Mouse (Mus musculus): ENCODE measurements around the gene Nrp1. TPM values are rescaled to one million over a fixed set of nuclear protein-coding genes. Genes with fewer than 3 reads are reported as not detected.
A peak's percentile ranks its signal among the peaks of the same experiment; 100 is the strongest.

The Nrp1 gene
- polyA plus RNA-seq, 1 experiment from 2014 or later = 40.8 TPM

DNA sequence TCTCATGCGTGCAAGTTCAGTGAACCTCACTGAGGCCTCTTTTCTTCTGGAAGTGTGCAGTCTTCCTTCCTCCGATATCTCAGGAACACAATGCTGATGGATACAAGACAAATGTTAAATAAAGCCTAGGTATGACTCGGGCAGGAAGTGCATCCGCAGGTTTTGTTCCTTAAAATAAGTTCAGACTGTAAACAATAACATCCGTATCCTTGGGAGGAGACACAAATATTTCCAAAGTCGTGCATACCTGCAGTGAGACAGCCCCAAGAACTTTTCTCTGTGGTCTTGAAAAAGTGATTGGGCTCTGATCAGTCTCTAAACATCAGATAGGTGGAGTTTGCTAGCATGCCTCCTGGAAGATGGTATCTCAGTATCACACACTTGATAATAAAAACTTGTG, 15.0 kb downstream of the Nrp1 start:
- H3K36me3 ChIP-seq (replicated peaks) = no peaks in the 10 kb centered on the region
- no peaks in the 10 kb centered on the region for H3K27me3 ChIP-seq
- WGBS = 87% methylated on average over 6 of the region's 6 CpGs
- no peak overlapping the region for H3K9ac ChIP-seq
- H3K27ac ChIP-seq = no peak overlapping the region; the same call in 1 of the 2 replicates
- no peaks in the 10 kb centered on the region for H3K9me3 ChIP-seq
- H3K4me1 ChIP-seq = peaks cover 4% of the 10 kb centered on the region; the same call in 1 of the 2 replicates
- H3K4me2 ChIP-seq = no peak overlapping the region
- no peak overlapping the region for H3K4me3 ChIP-seq (replicated peaks)
- ATAC-seq (ENCODE audit: low FRiP score) = no peak

DNA sequence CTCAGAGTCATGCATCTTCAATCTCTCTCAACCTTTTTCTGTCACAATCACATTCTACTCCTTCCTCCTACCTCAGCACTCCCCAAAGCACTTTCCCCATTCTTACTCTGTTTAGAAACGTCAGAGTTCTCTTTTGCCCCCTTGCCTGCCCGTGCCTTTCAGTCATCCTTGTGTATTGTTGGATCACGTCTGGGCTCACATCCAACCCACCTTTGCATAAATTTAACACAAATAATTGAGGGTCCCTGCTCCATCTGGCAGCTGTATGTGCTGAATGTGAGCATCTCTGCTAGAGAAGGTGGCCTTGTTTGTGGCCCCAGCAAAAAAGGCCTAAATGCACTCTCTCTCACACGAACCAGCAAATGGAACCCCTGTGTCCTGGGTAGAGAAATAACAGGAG, 16.9 kb downstream of the Nrp1 start:
- no peaks in the 10 kb centered on the region for H3K27me3 ChIP-seq
- no peak overlapping the region for H3K9ac ChIP-seq
- 53% methylated on average over 4 of the region's 4 CpGs for WGBS
- H3K27ac ChIP-seq = peak overlapping the region; percentile 66
- no peaks in the 10 kb centered on the region for H3K36me3 ChIP-seq (replicated peaks)
- no peak; the same call in 1 of the 2 replicates for ATAC-seq (ENCODE audit: low FRiP score)
- peaks cover 10% of the 10 kb centered on the region for H3K4me1 ChIP-seq
- H3K4me3 ChIP-seq (replicated peaks) = no peak overlapping the region
- no peak overlapping the region for H3K4me2 ChIP-seq
- no peaks in the 10 kb centered on the region for H3K9me3 ChIP-seq

DNA sequence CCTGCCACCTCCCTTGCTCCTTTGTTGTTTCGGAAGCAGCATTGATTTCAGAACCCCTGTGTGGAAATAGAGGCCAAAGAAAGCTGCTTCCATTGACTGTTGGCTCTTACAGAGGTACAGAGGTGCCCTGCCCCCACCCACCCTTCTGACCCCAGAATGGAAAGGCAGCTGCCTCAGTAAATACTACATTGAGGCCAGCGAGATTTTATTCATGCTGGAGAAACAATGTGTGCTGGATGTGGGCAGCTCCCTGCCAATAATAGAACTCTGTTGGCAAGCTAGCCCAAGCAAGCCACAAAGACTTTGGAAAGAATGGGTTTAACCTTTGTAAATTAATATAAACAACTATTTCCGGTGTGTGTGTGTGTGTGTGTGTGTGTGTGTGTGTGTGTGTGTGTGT, 24.8 kb downstream of the Nrp1 start:
- no peak overlapping the region for H3K9ac ChIP-seq
- no peaks in the 10 kb centered on the region for H3K9me3 ChIP-seq
- no peaks in the 10 kb centered on the region for H3K36me3 ChIP-seq (replicated peaks)
- H3K27me3 ChIP-seq = no peaks in the 10 kb centered on the region
- 12% methylated on average over 3 of the region's 3 CpGs for WGBS
- peaks cover 37% of the 10 kb centered on the region for H3K4me1 ChIP-seq
- no peak overlapping the region for H3K4me3 ChIP-seq (replicated peaks)
- no peak for ATAC-seq (ENCODE audit: low FRiP score)
- H3K27ac ChIP-seq = no peak overlapping the region
- H3K4me2 ChIP-seq = no peak overlapping the region

- Histone ChIP-seq H3K9me3 (no peaks in the 10 kb centered on the region), H3K27ac (no peak overlapping the region), H3K4me2 (no peak overlapping the region), H3K9ac (no peak overlapping the region), H3K27me3 (no peaks in the 10 kb centered on the region), H3K4me3 (replicated peaks) (no peak overlapping the region), H3K36me3 (replicated peaks) (no peaks in the 10 kb centered on the region), H3K4me1 (peaks cover 30% of the 10 kb centered on the region)
- ATAC-seq (ENCODE audit: low FRiP score) = no peak
- WGBS = 79% methylated on average over 2 of the region's 2 CpGs
Measured at GRCm38 (mm10) chr8:128384366-128384765, 26.0 kb downstream of the Nrp1 start.

GRCm38 (mm10) chr8:128384921-128385332, 26.5 kb downstream of the Nrp1 start:
- no peak overlapping the region for H3K27ac ChIP-seq
- ATAC-seq (ENCODE audit: low FRiP score) = no peak
- no peaks in the 10 kb centered on the region for H3K36me3 ChIP-seq (replicated peaks)
- WGBS = 20% methylated on average over 5 of the region's 5 CpGs
- peaks cover 30% of the 10 kb centered on the region for H3K4me1 ChIP-seq
- H3K4me3 ChIP-seq (replicated peaks) = no peak overlapping the region
- no peak overlapping the region for H3K9ac ChIP-seq
- H3K9me3 ChIP-seq = no peaks in the 10 kb centered on the region
- no peaks in the 10 kb centered on the region for H3K27me3 ChIP-seq
- no peak overlapping the region for H3K4me2 ChIP-seq

GRCm38 (mm10) chr8:128386963-128387621, 28.7 kb downstream of the Nrp1 start:
- Histone ChIP-seq H3K9ac (no peak overlapping the region), H3K9me3 (no peaks in the 10 kb centered on the region), H3K4me1 (peaks cover 28% of the 10 kb centered on the region), H3K4me2 (no peak overlapping the region), H3K27ac (no peak overlapping the region), H3K4me3 (replicated peaks) (no peak overlapping the region), H3K27me3 (no peaks in the 10 kb centered on the region), H3K36me3 (replicated peaks) (no peaks in the 10 kb centered on the region)
- 84% methylated on average over 2 of the region's 2 CpGs for WGBS
- no peak for ATAC-seq (ENCODE audit: low FRiP score)

DNA sequence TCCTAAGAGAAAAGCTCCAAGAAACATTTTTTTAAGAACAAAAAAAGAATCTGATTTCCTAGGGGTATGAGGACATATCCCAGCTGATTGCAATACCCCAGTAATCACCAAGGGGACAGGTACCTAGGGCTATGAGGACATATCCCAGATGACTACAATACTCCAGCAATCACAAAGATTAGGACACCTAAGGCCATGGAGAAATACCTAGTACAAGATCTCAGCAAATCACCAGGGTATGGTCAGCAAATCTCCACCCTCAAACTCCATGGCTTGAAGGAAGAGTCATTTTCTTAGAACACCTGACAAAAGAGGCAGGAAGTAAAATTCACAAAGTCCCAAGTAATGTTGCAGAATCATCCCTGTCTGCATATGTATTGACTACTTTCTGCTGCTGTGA, 32.4 kb downstream of the Nrp1 start:
- Histone ChIP-seq H3K36me3 (replicated peaks) (no peaks in the 10 kb centered on the region), H3K27ac (no peak overlapping the region)
- no peak for ATAC-seq (ENCODE audit: low FRiP score)

DNA sequence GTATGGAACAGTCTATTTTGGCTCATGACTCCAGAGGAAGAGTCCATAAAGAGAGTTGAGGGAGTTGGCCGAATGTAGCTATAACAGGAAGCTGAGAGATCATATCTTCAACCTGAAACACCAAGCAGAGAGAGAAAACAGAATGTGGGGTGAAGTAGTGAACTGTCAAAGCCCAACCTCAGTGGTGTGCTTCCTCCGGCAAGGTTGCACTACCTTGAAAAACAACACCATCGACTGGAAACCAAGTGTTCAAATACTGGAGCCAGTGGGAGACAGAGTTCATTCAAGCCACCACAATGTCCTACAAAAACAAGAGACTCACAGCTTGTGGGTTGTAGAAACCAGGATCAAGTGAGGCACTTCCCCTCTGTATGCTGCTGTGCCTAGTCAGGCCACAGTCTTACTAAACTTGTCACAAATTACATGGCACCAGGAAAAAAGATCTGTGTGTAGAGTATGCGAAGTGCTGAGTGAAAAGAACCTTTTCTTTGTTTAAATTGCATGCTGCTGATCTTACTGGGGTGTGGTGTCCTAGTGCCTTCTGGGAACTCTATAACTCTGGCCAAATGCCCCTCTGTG, 32.9 kb downstream of the Nrp1 start:
- Histone ChIP-seq H3K9ac (no peak overlapping the region), H3K36me3 (replicated peaks) (no peaks in the 10 kb centered on the region), H3K27ac (no peak overlapping the region), H3K4me3 (replicated peaks) (no peak overlapping the region), H3K9me3 (no peaks in the 10 kb centered on the region), H3K4me1 (no peaks in the 10 kb centered on the region), H3K27me3 (no peaks in the 10 kb centered on the region), H3K4me2 (no peak overlapping the region)
- no peak for ATAC-seq (ENCODE audit: low FRiP score)
- WGBS = 86% methylated on average over 4 of the region's 4 CpGs

More for the DNA sequence above, 32.4 kb downstream of the Nrp1 start:
- H3K4me3 ChIP-seq (replicated peaks) = no peak overlapping the region
- H3K4me1 ChIP-seq = no peaks in the 10 kb centered on the region
- no peaks in the 10 kb centered on the region for H3K27me3 ChIP-seq
- no peak overlapping the region for H3K4me2 ChIP-seq
- H3K9me3 ChIP-seq = no peaks in the 10 kb centered on the region
- no peak overlapping the region for H3K9ac ChIP-seq

- Histone ChIP-seq H3K27ac (no peak overlapping the region), H3K36me3 (replicated peaks) (no peaks in the 10 kb centered on the region), H3K4me1 (peaks cover 18% of the 10 kb centered on the region), H3K4me3 (replicated peaks) (no peak overlapping the region), H3K9ac (no peak overlapping the region), H3K9me3 (no peaks in the 10 kb centered on the region), H3K27me3 (no peaks in the 10 kb centered on the region), H3K4me2 (no peak overlapping the region)
- 90% methylated on average over 5 of the region's 5 CpGs for WGBS
- no peak for ATAC-seq (ENCODE audit: low FRiP score)
Measured at GRCm38 (mm10) chr8:128394671-128395193, 36.3 kb downstream of the Nrp1 start.

GRCm38 (mm10) chr8:128396968-128397367, 38.6 kb downstream of the Nrp1 start:
- WGBS = 44% methylated on average over 7 of the region's 7 CpGs
- Histone ChIP-seq H3K27me3 (no peaks in the 10 kb centered on the region), H3K9me3 (no peaks in the 10 kb centered on the region), H3K27ac (no peak overlapping the region), H3K9ac (no peak overlapping the region), H3K4me3 (replicated peaks) (no peak overlapping the region), H3K4me1 (peaks cover 18% of the 10 kb centered on the region), H3K36me3 (replicated peaks) (no peaks in the 10 kb centered on the region), H3K4me2 (no peak overlapping the region)
- no peak for ATAC-seq (ENCODE audit: low FRiP score)

- no peaks in the 10 kb centered on the region for H3K27me3 ChIP-seq
- no peak overlapping the region for H3K4me3 ChIP-seq (replicated peaks)
- WGBS = 34% methylated on average over 3 of the region's 3 CpGs
- peaks cover 18% of the 10 kb centered on the region for H3K4me1 ChIP-seq
- no peak overlapping the region for H3K27ac ChIP-seq
- no peaks in the 10 kb centered on the region for H3K9me3 ChIP-seq
- H3K4me2 ChIP-seq = no peak overlapping the region
- H3K36me3 ChIP-seq (replicated peaks) = no peaks in the 10 kb centered on the region
- no peak for ATAC-seq (ENCODE audit: low FRiP score)
- no peak overlapping the region for H3K9ac ChIP-seq
Measured at GRCm38 (mm10) chr8:128397441-128397840, 39.0 kb downstream of the Nrp1 start.

DNA sequence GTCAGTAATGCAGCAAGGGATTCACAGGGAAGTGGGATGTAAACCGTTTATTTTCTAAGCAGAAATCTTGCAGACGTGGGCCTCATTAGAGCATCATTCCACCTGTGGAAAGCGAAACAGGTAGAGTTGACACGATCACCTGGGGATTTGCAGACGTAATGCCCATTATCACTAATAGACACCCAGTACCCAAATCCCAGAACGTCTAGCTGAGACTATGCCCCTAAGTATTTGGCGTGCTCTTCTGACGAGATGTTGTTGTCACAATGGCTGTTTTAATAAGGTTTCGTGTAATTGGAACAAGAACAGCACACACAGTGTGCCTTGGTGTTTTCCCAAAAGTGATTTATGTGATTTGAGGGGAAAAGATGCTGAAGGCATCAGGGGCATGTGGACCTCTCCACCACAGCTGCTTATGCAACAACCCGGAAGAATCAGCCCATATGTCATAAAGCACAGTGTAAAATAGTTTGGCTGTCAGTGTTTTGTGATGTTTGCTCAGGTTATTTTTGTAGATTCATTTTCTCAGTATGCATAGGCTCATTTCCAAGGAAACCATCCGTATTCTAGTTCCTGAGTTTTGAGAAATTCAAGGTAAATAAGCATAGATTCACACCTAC, 40.2 kb downstream of the Nrp1 start:
- ATAC-seq (ENCODE audit: low FRiP score) = no peak
- H3K9ac ChIP-seq = no peak overlapping the region
- 57% methylated on average over 11 of the region's 11 CpGs for WGBS
- no peaks in the 10 kb centered on the region for H3K9me3 ChIP-seq
- no peak overlapping the region for H3K4me3 ChIP-seq (replicated peaks)
- H3K27me3 ChIP-seq = no peaks in the 10 kb centered on the region
- H3K27ac ChIP-seq = no peak overlapping the region
- H3K4me2 ChIP-seq = no peak overlapping the region
- no peaks in the 10 kb centered on the region for H3K36me3 ChIP-seq (replicated peaks)
- H3K4me1 ChIP-seq = peaks cover 18% of the 10 kb centered on the region

DNA sequence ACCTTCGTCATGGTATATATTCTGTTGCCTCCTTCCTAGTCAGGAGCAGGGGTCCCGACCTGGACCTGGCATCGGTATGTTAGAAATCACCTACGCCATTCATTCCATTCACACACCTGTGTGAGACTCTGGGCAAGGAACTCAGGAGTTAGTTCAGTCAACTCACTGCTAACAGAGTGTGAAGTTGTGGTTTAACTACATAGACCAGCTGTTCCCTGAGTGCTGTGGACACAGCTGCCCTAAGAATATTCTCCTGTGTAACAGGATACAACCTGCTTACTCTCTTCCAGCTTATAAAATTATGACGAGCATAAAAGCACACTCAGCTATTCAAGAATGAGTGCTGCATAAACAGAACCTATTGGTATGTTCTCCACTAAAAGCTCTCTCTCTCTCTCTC, 41.9 kb downstream of the Nrp1 start:
- no peak overlapping the region for H3K4me3 ChIP-seq (replicated peaks)
- 85% methylated on average over 5 of the region's 5 CpGs for WGBS
- no peak overlapping the region for H3K4me2 ChIP-seq
- no peak overlapping the region for H3K9ac ChIP-seq
- no peaks in the 10 kb centered on the region for H3K27me3 ChIP-seq
- no peaks in the 10 kb centered on the region for H3K9me3 ChIP-seq
- no peaks in the 10 kb centered on the region for H3K36me3 ChIP-seq (replicated peaks)
- H3K27ac ChIP-seq = no peak overlapping the region
- no peak for ATAC-seq (ENCODE audit: low FRiP score)
- H3K4me1 ChIP-seq = peaks cover 21% of the 10 kb centered on the region
